27 mouse cellular contexts compared by ENCODE assay signal in genomic region chr8:8700229-8700628, GRCm38 (mm10).
"Had no signal": no experiment of that assay in that cellular context is flagged by ENCODE, and none has a peak within 500 bp of the region (broad histone marks: within the 10 kb centered on the region; RNA-seq: fewer than 3 reads in every experiment).

No protein-coding gene starts in this region.

- H3K4me1 ChIP-seq: heart, embryonic 10.5 days; hindbrain, embryonic 10.5 days; hindbrain, embryonic 12.5 days; limb, embryonic 13.5 days; limb, embryonic 15.5 days; liver, embryonic 12.5 days had no signal

- ATAC-seq: hindbrain, postnatal 0 days; intestine, embryonic 16.5 days; liver, embryonic 12.5 days had no signal

- H3K36me3 ChIP-seq: heart, embryonic 10.5 days; heart, embryonic 12.5 days; hindbrain, embryonic 10.5 days; hindbrain, embryonic 12.5 days; kidney, embryonic 15.5 days; limb, embryonic 13.5 days; limb, embryonic 15.5 days; liver, embryonic 12.5 days had no signal

- H3K4me2 ChIP-seq: heart, embryonic 12.5 days; hindbrain, embryonic 12.5 days; hindbrain, embryonic 14.5 days; kidney, embryonic 15.5 days; limb, embryonic 13.5 days; limb, embryonic 15.5 days; liver, embryonic 12.5 days had no signal

- DNase-seq: gastrocnemius, adult 2 months; gastrocnemius, postnatal 10 days; gastrocnemius, postnatal 25 days; heart, adult 2 months; heart, postnatal 10 days; heart, postnatal 4 days; kidney, adult 11 months; kidney, adult 2 months; kidney, adult 9 months; kidney, postnatal 14 days; kidney, postnatal 36 days; layer of hippocampus, adult 9-11 months; layer of hippocampus, postnatal 36 days; left cerebral cortex, postnatal 4 days had no signal

- H3K27ac ChIP-seq: gastrocnemius, adult 2 months; heart, adult 2 months; heart, embryonic 10.5 days; hindbrain, embryonic 10.5 days; hindbrain, embryonic 12.5 days; hindbrain, embryonic 14.5 days; hindbrain, postnatal 0 days; kidney, embryonic 15.5 days; kidney, postnatal 0 days; limb, embryonic 13.5 days; limb, embryonic 15.5 days; liver, embryonic 12.5 days; liver, embryonic 14.5 days had no signal

- H3K4me3 ChIP-seq: gastrocnemius, adult 2 months; heart, adult 2 months; heart, embryonic 10.5 days; heart, embryonic 12.5 days; hindbrain, embryonic 10.5 days; hindbrain, embryonic 12.5 days; kidney, embryonic 15.5 days; limb, embryonic 13.5 days; limb, embryonic 15.5 days; liver, embryonic 12.5 days had no signal

- H3K9ac ChIP-seq: heart, embryonic 12.5 days; hindbrain, embryonic 12.5 days; hindbrain, embryonic 14.5 days; kidney, embryonic 15.5 days; limb, embryonic 13.5 days; limb, embryonic 15.5 days; liver, embryonic 12.5 days; liver, embryonic 14.5 days had no signal

- H3K9me3 ChIP-seq: heart, embryonic 10.5 days; heart, embryonic 12.5 days; hindbrain, embryonic 10.5 days; hindbrain, embryonic 12.5 days; kidney, embryonic 15.5 days; limb, embryonic 13.5 days; limb, embryonic 15.5 days; liver, embryonic 12.5 days had no signal

- H3K27me3 ChIP-seq: heart, embryonic 12.5 days; hindbrain, embryonic 12.5 days; kidney, embryonic 15.5 days; limb, embryonic 13.5 days; limb, embryonic 15.5 days; liver, embryonic 12.5 days had no signal
